Mouse (Mus musculus): ENCODE results near the gene Tmem213.

GRCm38 (mm10) chr6:38124882-38125281 lies 15.8 kb downstream of the Tmem213 start:
- TF ChIP-seq EP300 (IDR thresholded peaks at IDR 0.05; ENCODE audit: low read length) (no peak), MAX (IDR thresholded peaks at IDR 0.05; ENCODE audit: low read length) (no peak), TCF12 (IDR thresholded peaks at IDR 0.05; ENCODE audit: low read depth, low read length) (no peak), ZMIZ1 (IDR thresholded peaks at IDR 0.05; ENCODE audit: low read depth, low read length) (no peak), POLR2A (IDR thresholded peaks at IDR 0.05; ENCODE audit: low read depth, low read length) (no peak), PAX5 (IDR thresholded peaks at IDR 0.05; ENCODE audit: low read length) (no peak), POLR2AphosphoS2 (IDR thresholded peaks at IDR 0.05; ENCODE audit: low read depth, low read length) (no peak), MAFK (IDR thresholded peaks at IDR 0.05; ENCODE audit: insufficient replicate concordance, low read length) (no peak), GABPA (IDR thresholded peaks at IDR 0.05; ENCODE audit: insufficient replicate concordance, low read depth, low read length) (no peak), MAZ (IDR thresholded peaks at IDR 0.05; ENCODE audit: low read depth, low read length) (no peak)

Data from CH12.LX (cell line).